Mouse (Mus musculus): ENCODE data around the gene Nedd4.

The Nedd4 gene

GRCm38 (mm10) chr9:72677659-72678058, 15.5 kb downstream of the Nedd4 start:
- DNase-seq (ENCODE audit: low read depth in 2 of 2, low spot score in 2 of 2), result no peak

GRCm38 (mm10) chr9:72678771-72679170, 16.6 kb downstream of the Nedd4 start:
- no peak for DNase-seq (ENCODE audit: low read depth in 2 of 2, low spot score in 2 of 2)

- no peak for DNase-seq (ENCODE audit: low read depth in 2 of 2, low spot score in 2 of 2)
These were observed 19.6 kb downstream of the Nedd4 start for GRCm38 (mm10) chr9:72681652-72682228.

- DNase-seq (ENCODE audit: low read depth in 2 of 2, low spot score in 2 of 2), result no peak
These were observed 21.1 kb downstream of the Nedd4 start for GRCm38 (mm10) chr9:72683268-72683667.

GRCm38 (mm10) chr9:72685231-72685630, 23.1 kb downstream of the Nedd4 start:
- DNase-seq (ENCODE audit: low read depth in 2 of 2, low spot score in 2 of 2), result no peak

- no peak for DNase-seq (ENCODE audit: low read depth in 2 of 2, low spot score in 2 of 2)
These were observed 24.4 kb downstream of the Nedd4 start for GRCm38 (mm10) chr9:72686506-72686905.

- DNase-seq (ENCODE audit: low read depth in 2 of 2, low spot score in 2 of 2), result no peak
These were observed 27.4 kb downstream of the Nedd4 start for GRCm38 (mm10) chr9:72689522-72689921.

- no peak for DNase-seq (ENCODE audit: low read depth in 2 of 2, low spot score in 2 of 2)
These were observed 28.7 kb downstream of the Nedd4 start for GRCm38 (mm10) chr9:72690811-72691210.

GRCm38 (mm10) chr9:72691942-72692341, 29.8 kb downstream of the Nedd4 start:
- no peak for DNase-seq (ENCODE audit: low read depth in 2 of 2, low spot score in 2 of 2)

- no peak for DNase-seq (ENCODE audit: low read depth in 2 of 2, low spot score in 2 of 2)
These were observed 31.0 kb downstream of the Nedd4 start for GRCm38 (mm10) chr9:72693081-72693696.

- DNase-seq (ENCODE audit: low read depth in 2 of 2, low spot score in 2 of 2), result no peak
These were observed 31.7 kb downstream of the Nedd4 start for GRCm38 (mm10) chr9:72693861-72694260.

GRCm38 (mm10) chr9:72696508-72696907, 34.4 kb downstream of the Nedd4 start:
- DNase-seq (ENCODE audit: low read depth in 2 of 2, low spot score in 2 of 2), result no peak

GRCm38 (mm10) chr9:72697779-72698178, 35.6 kb downstream of the Nedd4 start:
- no peak for DNase-seq (ENCODE audit: low read depth in 2 of 2, low spot score in 2 of 2)

GRCm38 (mm10) chr9:72699702-72700101, 37.6 kb downstream of the Nedd4 start:
- no peak for DNase-seq (ENCODE audit: low read depth in 2 of 2, low spot score in 2 of 2)

GRCm38 (mm10) chr9:72701441-72701840, 39.3 kb downstream of the Nedd4 start:
- DNase-seq (ENCODE audit: low read depth in 2 of 2, low spot score in 2 of 2), result no peak

- no peak for DNase-seq (ENCODE audit: low read depth in 2 of 2, low spot score in 2 of 2)
These were observed 39.9 kb downstream of the Nedd4 start for GRCm38 (mm10) chr9:72702075-72702474.

- no peak for DNase-seq (ENCODE audit: low read depth in 2 of 2, low spot score in 2 of 2)
These were observed 41.0 kb downstream of the Nedd4 start for GRCm38 (mm10) chr9:72703142-72703541.

GRCm38 (mm10) chr9:72703754-72704153, 41.6 kb downstream of the Nedd4 start:
- DNase-seq (ENCODE audit: low read depth in 2 of 2, low spot score in 2 of 2), result no peak

- no peak for DNase-seq (ENCODE audit: low read depth in 2 of 2, low spot score in 2 of 2)
These were observed 43.1 kb downstream of the Nedd4 start for GRCm38 (mm10) chr9:72705270-72705669.

- no peak for DNase-seq (ENCODE audit: low read depth in 2 of 2, low spot score in 2 of 2)
These were observed 45.9 kb downstream of the Nedd4 start for GRCm38 (mm10) chr9:72707999-72708398.

GRCm38 (mm10) chr9:72708690-72709089, 46.5 kb downstream of the Nedd4 start:
- DNase-seq (ENCODE audit: low read depth in 2 of 2, low spot score in 2 of 2), result no peak

- no peak for DNase-seq (ENCODE audit: low read depth in 2 of 2, low spot score in 2 of 2)
These were observed 47.9 kb downstream of the Nedd4 start for GRCm38 (mm10) chr9:72710060-72710459.

GRCm38 (mm10) chr9:72714945-72715344, 52.8 kb downstream of the Nedd4 start:
- DNase-seq (ENCODE audit: low read depth in 2 of 2, low spot score in 2 of 2), result no peak

All from CD8-positive naive resting alpha-beta T cell, adult 2 months (primary cell).